Mouse (Mus musculus) gastrocnemius, postnatal 10 days (tissue): Measurements from ENCODE around the gene Pik3cd. TPM values are rescaled to one million over a fixed set of nuclear protein-coding genes. Genes with fewer than 3 reads are reported as not detected.
"Not testable (repeated sequence)": the region's sequence is repeated elsewhere in the genome, so short reads cannot be mapped to it uniquely, and the experiment has no call there.

Experiments
- DNase-seq: peaks from one replicate; pipeline ENCODE4 v3.0.0; 2021; ENCODE audit warnings: mixed read lengths
- total RNA-seq, 2 experiments: library from RNA; stranded (reverse); gene quantifications; 2 replicates each; pipeline ENCODE4 v1.2.3; 2021

Pik3cd gene
- total RNA-seq, 2 experiments from 2014 or later: 9.8 to 16.1 TPM

GRCm38 (mm10) chr4:149650493-149651193 is 51.7 kb downstream of the Pik3cd start:
- DNase-seq: peak; percentile 92

- DNase-seq: no peak
Observed at GRCm38 (mm10) chr4:149648031-149648805, 54.2 kb downstream of the Pik3cd start.

GRCm38 (mm10) chr4:149645761-149646160 is 56.6 kb downstream of the Pik3cd start:
- no peak for DNase-seq

- no peak for DNase-seq
Observed at GRCm38 (mm10) chr4:149641956-149642355, 60.4 kb downstream of the Pik3cd start.

GRCm38 (mm10) chr4:149641400-149641799 is 61.0 kb downstream of the Pik3cd start:
- no peak for DNase-seq

- no peak for DNase-seq
Observed at GRCm38 (mm10) chr4:149640831-149641230, 61.5 kb downstream of the Pik3cd start.

- DNase-seq: no peak
Observed at GRCm38 (mm10) chr4:149637942-149638341, 64.4 kb downstream of the Pik3cd start.

GRCm38 (mm10) chr4:149635915-149636415 is 66.4 kb downstream of the Pik3cd start:
- no peak for DNase-seq

- DNase-seq: no peak
Observed at GRCm38 (mm10) chr4:149634966-149635365, 67.4 kb downstream of the Pik3cd start.

GRCm38 (mm10) chr4:149634157-149634556 is 68.2 kb downstream of the Pik3cd start:
- DNase-seq: no peak

GRCm38 (mm10) chr4:149632670-149633307 is 69.6 kb downstream of the Pik3cd start:
- no peak for DNase-seq

- DNase-seq: no peak
Observed at GRCm38 (mm10) chr4:149628810-149629209, 73.6 kb downstream of the Pik3cd start.

- peak; percentile 63 for DNase-seq
Observed at GRCm38 (mm10) chr4:149628372-149628771, 74.0 kb downstream of the Pik3cd start.

GRCm38 (mm10) chr4:149626809-149627208 is 75.6 kb downstream of the Pik3cd start:
- DNase-seq: no peak

- no peak for DNase-seq
Observed at GRCm38 (mm10) chr4:149623711-149624110, 78.7 kb downstream of the Pik3cd start.

- DNase-seq: no peak
Observed at GRCm38 (mm10) chr4:149621286-149621685, 81.1 kb downstream of the Pik3cd start.

GRCm38 (mm10) chr4:149619988-149620387 is 82.4 kb downstream of the Pik3cd start:
- DNase-seq: no peak

GRCm38 (mm10) chr4:149616999-149617398 is 85.4 kb downstream of the Pik3cd start:
- not testable (repeated sequence) for DNase-seq

GRCm38 (mm10) chr4:149614869-149615268 is 87.5 kb downstream of the Pik3cd start:
- DNase-seq: no peak

GRCm38 (mm10) chr4:149613497-149613896 is 88.9 kb downstream of the Pik3cd start:
- not testable (repeated sequence) for DNase-seq

- DNase-seq: peak; percentile 63
Observed at GRCm38 (mm10) chr4:149611376-149612044, 90.9 kb downstream of the Pik3cd start.
